Mouse (Mus musculus): ENCODE data around the gene Syn3.

DNA sequence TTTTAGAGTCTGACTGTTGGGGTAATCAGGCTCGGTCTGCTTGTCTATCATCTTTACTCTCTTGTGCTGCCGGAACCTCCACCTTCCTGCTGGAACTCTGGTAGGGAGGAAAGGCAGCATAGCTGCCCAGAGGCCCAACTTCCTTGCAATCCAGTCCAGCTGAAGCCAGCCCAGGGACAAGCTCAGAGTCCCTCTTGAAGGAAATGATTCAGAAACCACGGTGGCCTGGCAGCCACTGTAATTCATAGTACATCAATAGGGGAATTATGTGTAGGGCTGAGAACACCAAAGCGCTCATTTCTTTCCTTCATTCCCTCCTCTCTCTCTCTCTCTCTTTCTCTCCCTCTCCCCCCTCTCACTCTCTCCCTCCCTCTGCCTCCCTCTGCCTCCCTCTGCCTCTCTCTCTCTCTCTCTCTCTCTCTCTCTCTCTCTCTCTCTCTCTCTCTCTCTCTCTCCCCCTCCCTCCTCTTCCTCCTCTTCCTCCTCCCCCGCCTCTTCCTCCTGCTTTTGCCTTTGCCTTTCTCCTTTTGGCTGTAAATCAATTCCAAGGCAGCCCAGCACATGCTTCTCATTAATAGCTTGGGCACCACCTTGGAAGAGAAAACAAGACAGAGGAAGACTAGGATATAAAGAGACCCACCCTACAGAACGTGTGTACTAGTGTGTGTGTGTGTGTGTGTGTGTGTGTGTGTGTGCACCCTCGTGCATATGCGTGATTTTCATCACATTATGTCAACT is 315.4 kb downstream of the Syn3 start:
- TF ChIP-seq GATA1 (IDR thresholded peaks at IDR 0.05; ENCODE audit: borderline replicate concordance, low read length) = no peak
- no peak for TF ChIP-seq FLI1 (IDR thresholded peaks at IDR 0.05; ENCODE audit: low read length)
